Mouse (Mus musculus) C2C12 (cell line): ENCODE data around the gene Wdr73. TPM values are rescaled to one million over a fixed set of nuclear protein-coding genes. Genes with fewer than 3 reads are reported as not detected.
"Not testable (repeated sequence)": the region's sequence is repeated elsewhere in the genome, so short reads cannot be mapped to it uniquely, and the experiment has no call there.

Source experiments
- H3K27me3 ChIP-seq: one replicate; pipeline ENCODE4 v1.6.1; 2011; ENCODE audit not compliant: control insufficient read depth, insufficient read depth, insufficient read length
- H3K36me3 ChIP-seq: one replicate; pipeline ENCODE4 v1.6.1; 2011; ENCODE audit not compliant: control insufficient read depth, insufficient read depth
- H3K4me3 ChIP-seq: one replicate; pipeline ENCODE4 v1.5.1; 2011; ENCODE audit warnings: mild to moderate bottlenecking, control low read depth; ENCODE audit not compliant: poor library complexity, insufficient read depth, severe bottlenecking
- H3K79me2 ChIP-seq: one replicate; pipeline ENCODE4 v1.6.1; 2011; ENCODE audit not compliant: control insufficient read depth, insufficient read depth
- H3K79me3 ChIP-seq: one replicate; pipeline ENCODE4 v1.6.1; 2011; ENCODE audit warnings: low read depth, control low read depth
- H3ac ChIP-seq: one replicate; pipeline ENCODE3; 2011; ENCODE audit warnings: low read depth; ENCODE audit not compliant: control insufficient read depth, insufficient read length
- CEBPB ChIP-seq: IDR thresholded peaks from one replicate; pipeline ENCODE4 v1.6.1; 2011; ENCODE audit warnings: low read depth, mild to moderate bottlenecking, control low read depth, moderate library complexity
- CTCF ChIP-seq: IDR thresholded peaks from one replicate; pipeline ENCODE4 v1.5.1; 2011; ENCODE audit not compliant: control insufficient read depth, insufficient read depth, insufficient read length
- FOSL1 ChIP-seq: IDR thresholded peaks from one replicate; pipeline ENCODE4 v1.8.0; 2011; ENCODE audit warnings: mild to moderate bottlenecking, low read length; ENCODE audit not compliant: poor library complexity, insufficient read depth, severe bottlenecking
- MAX ChIP-seq: IDR thresholded peaks from one replicate; pipeline ENCODE4 v1.6.1; 2011; ENCODE audit warnings: mild to moderate bottlenecking, control low read depth
- MYOD1 ChIP-seq: IDR thresholded peaks from one replicate; pipeline ENCODE4 v1.6.1; 2011; ENCODE audit warnings: low read depth; ENCODE audit not compliant: control insufficient read depth, insufficient read length
- MYOG ChIP-seq: IDR thresholded peaks from one replicate; pipeline ENCODE4 v1.6.1; 2011; ENCODE audit not compliant: control insufficient read depth, insufficient read length; ENCODE audit errors: extremely low read depth
- USF1 ChIP-seq: IDR thresholded peaks from one replicate; pipeline ENCODE4 v1.6.1; 2011; ENCODE audit warnings: low read depth, mild to moderate bottlenecking, control low read depth, moderate library complexity
- long read RNA-seq, 2 experiments: library from polyadenylated mRNA; unstranded; transcript quantifications; one replicate each; pipeline ENCODE4 v2.0.0; 2019 to 2020
- polyA plus RNA-seq: library from polyadenylated mRNA; unstranded; fragments of >200 nt; fragmentation: generic; extraction: Trizol; gene quantifications from one replicate; pipeline ENCODE4 v1.2.1, GENCODE M21; 2012; ENCODE audit warnings: missing spikeins

Wdr73 gene
- 18.1 TPM for polyA plus RNA-seq
- long read RNA-seq, experiment 1, partial matches to known transcripts: 0 of 5 reads
- long read RNA-seq, experiment 1, other reads (novel, unspliced or antisense): 1 of 5 reads
- long read RNA-seq, experiment 2, transcript Wdr73-201 (8 exons, 2,114 nt): major isoform, 23 of 50 reads
- long read RNA-seq, experiment 2, transcript Wdr73-210 (7 exons, 3,142 nt): minor isoform, 7 of 50 reads
- long read RNA-seq, experiment 2, transcript Wdr73-205 (7 exons, 2,549 nt): minor isoform, 6 of 50 reads
- long read RNA-seq, experiment 2, partial matches to known transcripts: 4 of 50 reads
- long read RNA-seq, experiment 2, other reads (novel, unspliced or antisense): 10 of 50 reads

DNA sequence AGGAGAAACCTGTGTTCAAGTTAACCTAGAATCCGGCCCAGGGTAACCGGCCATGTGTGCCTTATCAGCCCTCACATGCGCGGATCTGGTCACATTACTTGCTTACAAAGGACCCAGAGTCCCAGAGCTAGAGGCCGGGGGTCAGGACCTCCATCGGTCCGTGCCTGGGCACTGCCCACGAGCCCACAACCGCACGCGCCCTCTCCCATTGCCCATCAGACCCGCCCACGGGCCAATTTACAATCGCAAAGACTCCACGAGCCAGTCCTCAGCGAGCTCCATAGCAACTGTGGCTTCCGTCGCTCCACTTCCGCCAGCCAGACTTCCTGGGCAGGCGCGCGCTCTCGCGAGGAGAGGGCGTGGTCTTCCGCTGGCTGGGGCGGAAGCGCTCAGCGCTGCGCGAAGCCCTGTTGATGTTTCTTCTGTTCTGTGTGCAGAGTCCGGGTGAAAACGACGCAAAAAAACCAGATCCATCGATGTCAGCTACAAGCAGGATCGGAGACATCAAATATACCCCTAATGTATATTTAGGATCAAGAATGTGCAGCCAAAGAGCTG lies at the start of gene Wdr73:
Gene Wdr73, minus strand, starts transcription at position 326 of the 558 bp plus-strand sequence.
- TF ChIP-seq MAX (peak; percentile 46), FOSL1 (no peak)
- Histone ChIP-seq H3K4me3 (peak within 1 kb of the TSS; percentile 53), H3K36me3 (peaks cover 2% of the 10 kb centered on the region), H3K27me3 (no peaks in the 10 kb centered on the region), H3ac (peak within 1 kb of the TSS; percentile 76), H3K79me2 (peaks cover 13% of the 10 kb centered on the region), H3K79me3 (no peaks in the 10 kb centered on the region)

DNA sequence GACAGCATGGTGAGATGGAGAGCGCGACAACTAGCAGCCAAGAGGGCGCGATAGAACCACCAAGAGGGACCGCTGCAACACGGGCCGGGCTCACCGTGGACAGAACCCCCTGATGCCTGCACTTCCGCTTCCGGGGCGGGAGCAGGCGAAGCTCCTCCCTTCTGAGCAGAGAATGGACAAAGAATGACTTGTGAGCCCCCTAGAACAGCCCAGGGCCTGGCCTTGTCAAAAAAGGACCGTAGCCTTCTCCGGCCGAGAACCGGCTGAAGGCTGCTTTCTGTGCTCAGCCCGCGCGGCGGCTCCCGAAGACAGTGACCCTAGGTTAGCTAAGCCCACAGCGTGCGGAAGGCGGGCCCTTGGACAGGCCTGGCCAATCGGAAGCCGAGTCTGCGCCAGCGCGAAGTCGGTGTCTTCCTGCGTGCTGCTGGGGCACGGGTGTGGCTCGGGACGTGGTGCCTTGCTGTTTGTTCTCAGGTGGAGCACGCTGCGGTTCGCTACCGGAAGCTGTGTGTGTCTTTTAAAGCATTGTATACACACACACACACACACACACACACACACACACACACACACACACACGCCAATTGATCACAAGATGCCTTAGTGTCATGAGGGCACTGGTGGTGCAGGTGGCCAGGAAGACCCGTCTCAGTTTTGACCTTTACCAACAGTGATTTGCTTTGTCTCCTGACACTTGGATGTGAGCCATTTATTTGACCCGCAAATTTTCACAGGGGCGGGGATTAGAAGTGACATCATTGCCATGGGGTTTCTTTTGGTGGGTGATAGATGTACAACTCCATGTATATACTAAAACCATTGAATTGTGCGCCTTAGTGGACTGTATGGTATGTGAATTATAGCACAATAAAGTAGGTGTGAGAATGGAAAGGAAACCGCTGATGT lies 46.6 kb upstream of the Wdr73 start, which contains the start of gene Sec11a:
Gene Sec11a, minus strand, starts transcription at position 336 of the 906 bp plus-strand sequence.
- Histone ChIP-seq H3ac (peak within 1 kb of the TSS; percentile 83), H3K79me2 (peaks cover 47% of the 10 kb centered on the region), H3K79me3 (peaks cover 40% of the 10 kb centered on the region), H3K36me3 (peaks cover 8% of the 10 kb centered on the region), H3K27me3 (no peaks in the 10 kb centered on the region), H3K4me3 (peak within 1 kb of the TSS; percentile 71)
- TF ChIP-seq FOSL1 (no peak), MAX (peak; percentile 49)

- Histone ChIP-seq H3ac (no peak overlapping the region), H3K79me3 (peaks cover 73% of the 10 kb centered on the region), H3K79me2 (peaks cover 77% of the 10 kb centered on the region), H3K36me3 (peaks cover 16% of the 10 kb centered on the region), H3K4me3 (no peak overlapping the region), H3K27me3 (no peaks in the 10 kb centered on the region)
- TF ChIP-seq MYOD1: no peak
- TF ChIP-seq CTCF: no peak
- TF ChIP-seq CEBPB: no peak
- TF ChIP-seq USF1: no peak
- no peak for TF ChIP-seq MYOG
- TF ChIP-seq FOSL1: no peak
Observed at GRCm38 (mm10) chr7:80939808-80940207, 38.7 kb upstream of the Wdr73 start.

DNA sequence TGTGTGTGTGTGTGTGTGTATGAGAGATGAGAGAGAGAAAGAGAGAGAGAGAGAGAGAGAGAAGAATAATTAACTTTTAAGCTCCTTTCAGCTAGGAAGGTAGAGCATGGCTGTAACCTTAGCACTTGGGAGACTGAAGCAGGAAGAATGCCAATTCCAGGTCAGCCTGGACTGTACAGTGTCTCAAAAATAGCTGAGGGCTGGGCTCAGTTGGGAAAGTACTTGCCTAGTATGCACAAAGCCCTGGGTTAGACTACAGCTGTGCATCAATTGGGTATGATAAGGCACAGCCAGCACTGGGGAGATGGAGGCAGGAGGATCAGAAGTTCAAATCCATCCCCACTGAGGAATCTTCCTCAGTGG lies 36.2 kb upstream of the Wdr73 start:
- Histone ChIP-seq H3K36me3 (peaks cover 21% of the 10 kb centered on the region), H3K79me3 (peaks cover 53% of the 10 kb centered on the region), H3K79me2 (peaks cover 72% of the 10 kb centered on the region)
- H3K4me3 ChIP-seq, H3K27me3 ChIP-seq, H3ac ChIP-seq: not testable (repeated sequence)

DNA sequence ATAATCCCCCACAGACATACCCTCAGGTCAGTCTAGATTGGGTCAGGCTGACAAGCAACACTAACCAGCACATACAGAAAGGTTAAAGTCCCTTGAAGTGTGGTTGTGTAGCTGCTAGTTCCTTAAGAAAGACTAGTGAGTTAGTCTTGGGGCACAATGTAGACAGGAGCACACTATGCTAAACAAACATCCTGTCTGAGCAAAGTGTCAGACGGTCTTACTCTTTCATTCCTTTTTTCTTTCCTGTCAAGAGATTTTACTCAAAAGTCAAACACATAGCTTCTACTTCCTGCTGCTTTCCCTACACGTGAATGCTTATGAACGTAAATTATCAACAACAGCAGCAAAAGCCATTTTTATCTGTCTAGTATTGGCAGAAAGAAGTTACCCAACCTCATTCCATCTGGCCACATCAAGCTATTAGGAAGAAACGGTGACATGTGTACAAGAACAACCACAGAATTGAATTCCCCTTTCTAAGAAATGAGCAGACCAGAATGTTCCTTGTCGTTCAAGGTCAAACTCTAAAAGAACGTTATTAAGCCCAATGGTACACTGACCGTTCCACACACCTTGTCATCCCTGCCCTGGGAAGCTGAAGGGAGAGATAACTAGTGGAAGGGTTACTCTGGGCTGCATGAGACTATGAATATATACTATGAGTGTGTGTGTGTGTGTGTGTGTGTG lies 35.7 kb upstream of the Wdr73 start:
- H3K79me2 ChIP-seq: peaks cover 67% of the 10 kb centered on the region
- H3K36me3 ChIP-seq: peaks cover 21% of the 10 kb centered on the region
- H3ac ChIP-seq, H3K27me3 ChIP-seq, H3K4me3 ChIP-seq: not testable (repeated sequence)
- H3K79me3 ChIP-seq: peaks cover 48% of the 10 kb centered on the region

- H3K79me2 ChIP-seq: peaks cover 63% of the 10 kb centered on the region
- TF ChIP-seq FOSL1: no peak
- no peak for TF ChIP-seq MYOD1
- no peak for TF ChIP-seq CTCF
- TF ChIP-seq USF1: no peak
- TF ChIP-seq MAX: no peak
- TF ChIP-seq MYOG: no peak
- TF ChIP-seq CEBPB: no peak
- H3K27me3 ChIP-seq: no peaks in the 10 kb centered on the region
- peaks cover 38% of the 10 kb centered on the region for H3K79me3 ChIP-seq
- H3ac ChIP-seq: no peak overlapping the region
- peaks cover 22% of the 10 kb centered on the region for H3K36me3 ChIP-seq
- no peak overlapping the region for H3K4me3 ChIP-seq
Observed at GRCm38 (mm10) chr7:80935834-80936233, 34.8 kb upstream of the Wdr73 start.
